Mouse (Mus musculus) stomach, postnatal 0 days (tissue): ENCODE results near the gene Herpud2.

Source experiments
- CTCF ChIP-seq: IDR thresholded peaks from 2 replicates; pipeline ENCODE4 v1.5.1; 2016; ENCODE audit warnings: antibody characterized with exemption, low read depth, mild to moderate bottlenecking, moderate library complexity
- EP300 ChIP-seq: optimal IDR thresholded peaks from 2 replicates; pipeline ENCODE3; 2016; ENCODE audit warnings: antibody characterized with exemption

DNA sequence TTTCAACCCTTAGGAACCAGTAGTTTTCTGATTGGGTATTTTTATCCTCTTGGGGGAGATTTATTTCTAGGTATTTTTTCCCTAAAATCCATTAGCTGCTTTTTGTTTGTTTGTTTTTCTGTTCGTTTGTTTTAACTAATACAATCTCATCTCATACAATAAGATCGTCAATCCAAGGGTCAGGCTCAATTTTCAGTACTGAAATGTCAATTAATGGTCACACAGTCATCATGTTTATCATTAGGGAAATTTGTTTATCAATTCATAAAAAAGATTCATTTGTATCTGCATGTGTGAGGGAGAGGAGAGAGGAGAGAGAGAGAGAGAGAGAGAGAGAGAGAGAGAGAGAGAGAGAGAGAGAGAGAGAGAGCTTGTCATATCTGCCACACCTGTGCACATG is 62.5 kb downstream of the Herpud2 start, which contains the start of gene Gm10181:
- TF ChIP-seq CTCF: no peak
- no peak for TF ChIP-seq EP300
